Mouse (Mus musculus): ENCODE measurements around the gene Ptprn2. TPM values are rescaled to one million over a fixed set of nuclear protein-coding genes. Genes with fewer than 3 reads are reported as not detected.

The Ptprn2 gene
- polyA plus RNA-seq (2016; fragmentation: Nextera tagmentation; extraction: Ambion mirVana) = 0.09 and 0.16 TPM in 2 replicates

DNA sequence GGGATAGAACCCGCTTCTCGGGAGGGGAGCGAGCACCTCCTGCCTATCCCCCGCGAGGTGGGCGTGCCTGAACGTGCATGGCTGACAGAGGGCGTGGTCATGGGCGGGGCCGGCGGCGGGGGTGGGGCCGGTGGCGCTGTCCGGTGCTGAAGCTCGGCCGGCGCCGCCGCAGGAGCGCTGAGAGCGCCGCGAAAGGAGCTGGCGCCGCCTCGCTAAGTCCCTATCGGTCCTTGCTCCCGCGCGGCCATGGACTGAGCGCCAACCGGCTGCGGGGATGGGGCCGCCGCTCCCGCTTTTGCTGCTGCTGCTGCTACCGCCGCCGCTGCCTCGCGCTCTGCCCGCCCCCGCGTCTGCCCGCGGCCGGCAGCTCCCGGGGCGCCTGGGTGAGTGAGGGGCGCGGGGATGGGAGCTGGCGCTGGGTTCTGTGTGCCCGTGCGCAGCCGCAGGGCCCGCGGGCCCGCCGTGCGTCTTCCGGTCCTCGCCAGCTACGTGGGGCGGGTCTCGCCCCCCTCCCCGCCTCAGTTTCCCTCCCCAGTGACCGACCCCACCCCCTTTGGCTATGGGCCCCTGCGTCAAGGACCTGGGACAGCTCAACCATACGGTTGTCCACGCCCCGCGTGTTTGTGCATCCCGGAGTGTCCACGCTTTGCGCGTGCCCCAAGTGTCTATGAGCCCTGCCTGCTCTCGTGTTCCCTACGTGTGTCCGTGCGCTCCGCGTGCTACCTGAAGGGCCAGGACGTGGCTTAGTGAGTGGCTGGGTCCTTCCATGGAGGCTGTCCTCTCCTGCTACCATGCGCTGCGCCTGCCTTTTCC is at the start of gene Ptprn2:
Gene Ptprn2 (plus strand): TSS at position 130 of the 813 bp plus-strand sequence.
- no peak within 1 kb of the TSS for H3K27ac ChIP-seq
- no peaks in the 10 kb centered on the region for H3K9me3 ChIP-seq (replicated peaks)
- no peaks in the 10 kb centered on the region for H3K36me3 ChIP-seq
- under 1% methylated on average over 74 of the region's 86 CpGs for WGBS
- H3K4me1 ChIP-seq = peaks cover 11% of the 10 kb centered on the region
- peak; percentile 91 for DNase-seq (ENCODE audit: low spot score)
- H3K4me3 ChIP-seq = peak within 1 kb of the TSS; percentile 62
- H3K27me3 ChIP-seq (ENCODE audit: low read depth, poor library complexity, severe bottlenecking) = peaks cover 26% of the 10 kb centered on the region

- no peaks in the 10 kb centered on the region for H3K9me3 ChIP-seq (replicated peaks)
- DNase-seq (ENCODE audit: low spot score) = no peak
- WGBS = 97% methylated on average over 3 of the region's 3 CpGs
- no peaks in the 10 kb centered on the region for H3K4me1 ChIP-seq
- H3K4me3 ChIP-seq = no peak overlapping the region
- no peaks in the 10 kb centered on the region for H3K27me3 ChIP-seq (ENCODE audit: low read depth, poor library complexity, severe bottlenecking)
- H3K27ac ChIP-seq = no peak overlapping the region
- H3K36me3 ChIP-seq = peaks cover 95% of the 10 kb centered on the region
These were observed 49.4 kb upstream of the Ptprn2 start for GRCm38 (mm10) chr12:116436125-116436524.

- Histone ChIP-seq H3K27ac (no peak overlapping the region), H3K9me3 (replicated peaks) (no peaks in the 10 kb centered on the region), H3K36me3 (peaks cover 96% of the 10 kb centered on the region), H3K4me1 (no peaks in the 10 kb centered on the region), H3K27me3 (ENCODE audit: low read depth, poor library complexity, severe bottlenecking) (no peaks in the 10 kb centered on the region), H3K4me3 (no peak overlapping the region)
- 91% methylated on average over 5 of the region's 5 CpGs for WGBS
- no peak for DNase-seq (ENCODE audit: low spot score)
These were observed 46.9 kb upstream of the Ptprn2 start for GRCm38 (mm10) chr12:116438591-116438990.

DNA sequence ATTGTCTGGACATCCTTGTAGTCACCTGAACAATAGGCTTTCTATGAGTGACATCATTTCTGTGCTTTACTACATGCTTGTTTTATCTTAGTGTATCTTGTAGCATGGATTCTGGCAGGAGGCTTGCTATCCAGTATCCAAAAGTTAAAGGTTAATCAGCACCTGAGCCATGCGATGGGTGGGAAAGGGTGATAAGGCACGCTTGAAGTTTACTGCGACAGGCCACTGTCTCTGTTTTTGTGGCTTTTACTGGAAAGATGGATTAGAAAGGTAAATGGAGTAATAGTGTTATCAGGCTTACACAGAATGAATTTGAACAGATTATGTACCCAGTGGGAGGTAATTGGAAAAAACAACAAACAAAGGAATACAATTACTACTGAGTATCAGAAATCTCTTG is 43.3 kb upstream of the Ptprn2 start:
- Histone ChIP-seq H3K4me1 (no peaks in the 10 kb centered on the region), H3K27ac (no peak overlapping the region), H3K27me3 (ENCODE audit: low read depth, poor library complexity, severe bottlenecking) (no peaks in the 10 kb centered on the region), H3K9me3 (replicated peaks) (no peaks in the 10 kb centered on the region), H3K36me3 (peaks cover 98% of the 10 kb centered on the region), H3K4me3 (no peak overlapping the region)
- WGBS = 92% methylated on average over 3 of the region's 3 CpGs
- no peak for DNase-seq (ENCODE audit: low spot score)

DNA sequence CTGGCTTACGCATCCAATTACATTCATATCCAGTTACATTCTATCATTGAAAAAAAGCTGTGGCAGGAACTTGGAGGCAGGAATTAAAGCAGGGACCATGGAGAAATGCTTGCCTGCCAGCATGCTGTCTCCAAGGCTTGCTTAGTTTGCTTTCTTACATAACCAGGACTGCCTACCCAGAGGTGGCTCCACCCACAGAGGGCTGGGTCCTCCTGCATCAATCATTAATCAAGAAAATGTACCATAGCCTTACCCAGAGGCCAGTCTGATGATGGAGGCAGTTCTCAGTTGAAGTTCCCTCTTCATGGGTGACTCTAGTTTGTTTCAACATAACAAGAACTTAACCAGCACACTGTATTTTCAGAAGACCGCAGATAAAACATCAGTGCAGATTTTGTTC is 36.0 kb upstream of the Ptprn2 start:
- H3K4me3 ChIP-seq = no peak overlapping the region
- 96% methylated on average over 2 of the region's 2 CpGs for WGBS
- H3K27me3 ChIP-seq (ENCODE audit: low read depth, poor library complexity, severe bottlenecking) = no peaks in the 10 kb centered on the region
- no peak overlapping the region for H3K27ac ChIP-seq
- H3K4me1 ChIP-seq = no peaks in the 10 kb centered on the region
- DNase-seq (ENCODE audit: low spot score) = no peak
- no peaks in the 10 kb centered on the region for H3K9me3 ChIP-seq (replicated peaks)
- H3K36me3 ChIP-seq = peaks cover 90% of the 10 kb centered on the region

GRCm38 (mm10) chr12:116460379-116461065 is 25.0 kb upstream of the Ptprn2 start:
- Histone ChIP-seq H3K27ac (no peak overlapping the region), H3K27me3 (ENCODE audit: low read depth, poor library complexity, severe bottlenecking) (no peaks in the 10 kb centered on the region), H3K9me3 (replicated peaks) (no peaks in the 10 kb centered on the region), H3K4me3 (no peak overlapping the region), H3K36me3 (peaks cover 67% of the 10 kb centered on the region), H3K4me1 (no peaks in the 10 kb centered on the region)
- DNase-seq (ENCODE audit: low spot score) = no peak
- 97% methylated on average over 6 of the region's 6 CpGs for WGBS

GRCm38 (mm10) chr12:116467030-116467429 is 18.5 kb upstream of the Ptprn2 start:
- DNase-seq (ENCODE audit: low spot score) = no peak
- H3K4me3 ChIP-seq = no peak overlapping the region
- no peaks in the 10 kb centered on the region for H3K9me3 ChIP-seq (replicated peaks)
- no peaks in the 10 kb centered on the region for H3K4me1 ChIP-seq
- 90% methylated on average over 5 of the region's 5 CpGs for WGBS
- no peaks in the 10 kb centered on the region for H3K27me3 ChIP-seq (ENCODE audit: low read depth, poor library complexity, severe bottlenecking)
- peaks cover 23% of the 10 kb centered on the region for H3K36me3 ChIP-seq
- H3K27ac ChIP-seq = no peak overlapping the region

DNA sequence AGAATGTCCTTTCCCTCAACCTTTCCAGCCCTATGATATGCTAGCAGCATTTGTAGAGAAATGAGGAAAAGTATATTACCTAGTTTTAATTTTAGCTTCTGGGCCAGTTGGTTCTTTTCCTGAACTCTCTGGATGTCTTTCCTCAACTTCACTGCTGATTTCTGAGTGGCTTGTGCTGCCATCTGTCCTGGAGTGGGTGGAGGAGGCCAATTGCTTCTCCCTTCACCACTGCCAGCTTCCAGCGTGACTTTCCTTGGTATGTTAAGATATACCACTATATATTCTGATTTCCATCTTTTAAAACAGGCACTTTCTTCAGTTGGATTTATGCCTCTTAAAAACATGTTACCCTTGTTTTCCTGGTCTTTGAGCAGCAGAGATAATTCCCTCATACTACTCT is 17.2 kb upstream of the Ptprn2 start:
- H3K27ac ChIP-seq = no peak overlapping the region
- H3K27me3 ChIP-seq (ENCODE audit: low read depth, poor library complexity, severe bottlenecking) = no peaks in the 10 kb centered on the region
- DNase-seq (ENCODE audit: low spot score) = no peak
- H3K4me3 ChIP-seq = no peak overlapping the region
- H3K36me3 ChIP-seq = peaks cover 21% of the 10 kb centered on the region
- no peaks in the 10 kb centered on the region for H3K4me1 ChIP-seq
- no peaks in the 10 kb centered on the region for H3K9me3 ChIP-seq (replicated peaks)
- WGBS = 92% methylated on average over 1 of the region's 1 CpGs

DNA sequence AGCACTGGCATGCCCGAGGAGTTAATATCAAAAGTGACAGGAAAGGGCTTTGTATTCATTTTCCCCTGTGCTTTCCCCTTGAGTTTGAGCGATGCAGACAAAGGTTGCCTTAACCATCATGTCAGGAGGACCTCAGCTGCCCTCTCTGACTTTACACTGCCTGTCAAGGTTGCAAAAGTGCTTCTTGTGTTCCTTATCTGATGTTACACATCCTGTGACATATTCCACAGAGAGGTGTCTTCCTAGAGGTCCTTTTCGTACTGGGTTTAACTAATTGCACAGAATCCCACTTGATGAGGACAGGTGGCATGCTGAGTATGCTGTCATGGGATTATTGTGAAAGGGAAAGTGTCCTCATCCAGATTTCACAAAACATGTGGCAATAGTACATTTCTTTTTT is 16.4 kb upstream of the Ptprn2 start:
- H3K36me3 ChIP-seq = peaks cover 18% of the 10 kb centered on the region
- H3K27me3 ChIP-seq (ENCODE audit: low read depth, poor library complexity, severe bottlenecking) = no peaks in the 10 kb centered on the region
- WGBS = 88% methylated on average over 3 of the region's 3 CpGs
- H3K4me3 ChIP-seq = no peak overlapping the region
- DNase-seq (ENCODE audit: low spot score) = no peak
- no peaks in the 10 kb centered on the region for H3K4me1 ChIP-seq
- H3K9me3 ChIP-seq (replicated peaks) = no peaks in the 10 kb centered on the region
- no peak overlapping the region for H3K27ac ChIP-seq

GRCm38 (mm10) chr12:116473264-116473663 is 12.3 kb upstream of the Ptprn2 start:
- Histone ChIP-seq H3K27ac (no peak overlapping the region), H3K4me1 (no peaks in the 10 kb centered on the region), H3K27me3 (ENCODE audit: low read depth, poor library complexity, severe bottlenecking) (no peaks in the 10 kb centered on the region), H3K4me3 (no peak overlapping the region), H3K36me3 (no peaks in the 10 kb centered on the region), H3K9me3 (replicated peaks) (no peaks in the 10 kb centered on the region)
- WGBS = 85% methylated on average over 2 of the region's 2 CpGs
- no peak for DNase-seq (ENCODE audit: low spot score)

- Histone ChIP-seq H3K27ac (no peak overlapping the region), H3K4me1 (no peaks in the 10 kb centered on the region), H3K27me3 (ENCODE audit: low read depth, poor library complexity, severe bottlenecking) (no peaks in the 10 kb centered on the region), H3K4me3 (no peak overlapping the region), H3K36me3 (no peaks in the 10 kb centered on the region), H3K9me3 (replicated peaks) (no peaks in the 10 kb centered on the region)
- no peak for DNase-seq (ENCODE audit: low spot score)
These were observed 11.8 kb upstream of the Ptprn2 start for GRCm38 (mm10) chr12:116473761-116474160.

- DNase-seq (ENCODE audit: low spot score) = no peak
- H3K4me3 ChIP-seq = no peak overlapping the region
- H3K27me3 ChIP-seq (ENCODE audit: low read depth, poor library complexity, severe bottlenecking) = no peaks in the 10 kb centered on the region
- no peaks in the 10 kb centered on the region for H3K9me3 ChIP-seq (replicated peaks)
- no peaks in the 10 kb centered on the region for H3K36me3 ChIP-seq
- no peak overlapping the region for H3K27ac ChIP-seq
- WGBS = 87% methylated on average over 3 of the region's 3 CpGs
- no peaks in the 10 kb centered on the region for H3K4me1 ChIP-seq
These were observed 10.8 kb upstream of the Ptprn2 start for GRCm38 (mm10) chr12:116474676-116475075.

GRCm38 (mm10) chr12:116478771-116479170 is 6.7 kb upstream of the Ptprn2 start:
- no peak overlapping the region for H3K27ac ChIP-seq
- H3K27me3 ChIP-seq (ENCODE audit: low read depth, poor library complexity, severe bottlenecking) = no peaks in the 10 kb centered on the region
- H3K4me1 ChIP-seq = no peaks in the 10 kb centered on the region
- 70% methylated on average over 1 of the region's 1 CpGs for WGBS
- no peak overlapping the region for H3K4me3 ChIP-seq
- no peaks in the 10 kb centered on the region for H3K36me3 ChIP-seq
- H3K9me3 ChIP-seq (replicated peaks) = no peaks in the 10 kb centered on the region
- DNase-seq (ENCODE audit: low spot score) = no peak
